Mouse (Mus musculus) liver, adult 2 months (tissue): ENCODE measurements at regions not wholly inside any gene's neighbourhood (a gene's known extent, or its start where the extent isn't known, plus 50 kb on each side); places are given as distances from the start of the nearest gene placed in this dataset.

Source experiments
- CTCF ChIP-seq: fragments of 200-500 bp; IDR thresholded peaks from 2 replicates; pipeline ENCODE4 v1.5.1; 2011; ENCODE audit warnings: low read depth, low read length, control low read depth
- POLR2A ChIP-seq: fragments of 200-500 bp; IDR thresholded peaks from 2 replicates; pipeline ENCODE4 v1.6.1; 2011; ENCODE audit warnings: low read length, control low read depth; ENCODE audit not compliant: insufficient read depth; ENCODE audit errors: extremely low read depth

GRCm38 (mm10) chr3:151977651-151978050 lies 140.2 kb upstream of the Ptgfr start:
- no peak for TF ChIP-seq POLR2A
- TF ChIP-seq CTCF, result no peak
